Mouse (Mus musculus) spleen, postnatal 14 days (tissue): ENCODE data around the gene Coq8a.

ENCODE experiments used
- DNase-seq, 2 experiments: peaks; one replicate each; pipeline ENCODE4 v3.0.0; 2021 to 2022; ENCODE audit warnings: low spot score in 2 of 2

The Coq8a gene

DNA sequence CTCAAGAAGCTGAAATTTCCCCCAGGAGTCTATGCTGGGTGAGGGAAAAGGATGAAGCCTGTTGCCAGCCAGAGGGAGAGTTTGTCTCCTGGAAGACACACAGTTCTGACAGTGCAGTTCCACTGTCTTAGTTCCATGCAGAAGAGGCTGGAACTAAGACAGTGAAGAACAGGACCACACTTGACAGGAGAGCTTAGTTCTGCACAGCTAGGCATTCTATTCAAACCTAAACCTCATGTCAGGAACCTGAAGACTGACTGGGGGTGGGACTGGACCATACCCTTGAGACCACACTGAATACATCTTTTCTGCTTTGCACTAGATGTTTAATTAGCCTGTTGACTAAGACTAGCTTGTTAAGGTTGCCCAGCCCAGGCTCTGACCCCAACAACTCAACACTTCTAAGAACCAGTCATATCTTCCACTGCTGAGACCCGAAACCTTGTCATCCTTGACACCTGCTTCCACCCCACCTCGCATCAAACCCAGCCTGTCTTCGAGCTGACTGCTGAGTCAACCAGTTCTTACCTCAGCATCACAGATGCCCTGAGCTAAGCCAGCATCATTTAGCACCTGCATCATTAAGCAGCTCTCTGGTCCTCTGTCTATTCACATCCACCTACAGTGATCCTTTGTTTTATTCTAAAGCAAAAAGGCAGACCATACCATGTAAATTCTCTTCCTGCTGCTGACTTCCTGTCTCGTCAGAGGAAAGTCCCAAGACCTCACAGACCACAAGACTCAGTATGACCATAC, at the start of gene Coq8a:
Gene Coq8a, minus strand, starts transcription at position 644 of the 756 bp plus-strand sequence.
- DNase-seq: no peak

DNA sequence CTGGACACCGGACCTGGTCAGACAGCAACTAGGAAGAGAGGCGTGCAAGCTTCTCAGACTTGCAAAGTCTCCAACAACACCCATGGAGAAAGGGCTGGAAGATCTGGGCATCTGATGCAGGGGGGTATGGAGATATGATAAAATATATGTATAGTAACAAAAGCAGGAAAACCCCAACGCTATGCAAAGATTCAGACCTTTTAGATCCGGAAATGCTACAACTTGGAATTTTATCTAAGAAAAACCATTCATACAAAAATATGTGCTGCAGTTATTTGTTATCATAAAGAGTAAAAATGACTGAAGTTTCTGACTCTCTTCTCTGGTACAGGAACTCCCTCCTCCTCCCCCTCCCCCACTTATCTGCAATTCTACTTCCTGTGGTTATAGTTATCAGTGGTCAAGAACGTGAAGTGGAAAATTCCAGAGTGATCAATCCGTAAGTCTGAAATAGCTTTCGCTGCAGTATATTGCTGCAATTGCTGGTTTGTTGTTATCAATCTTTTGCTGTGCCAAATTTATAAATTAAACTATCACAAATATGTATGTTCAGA, 49.3 kb upstream of the Coq8a start:
- no peak for DNase-seq

DNA sequence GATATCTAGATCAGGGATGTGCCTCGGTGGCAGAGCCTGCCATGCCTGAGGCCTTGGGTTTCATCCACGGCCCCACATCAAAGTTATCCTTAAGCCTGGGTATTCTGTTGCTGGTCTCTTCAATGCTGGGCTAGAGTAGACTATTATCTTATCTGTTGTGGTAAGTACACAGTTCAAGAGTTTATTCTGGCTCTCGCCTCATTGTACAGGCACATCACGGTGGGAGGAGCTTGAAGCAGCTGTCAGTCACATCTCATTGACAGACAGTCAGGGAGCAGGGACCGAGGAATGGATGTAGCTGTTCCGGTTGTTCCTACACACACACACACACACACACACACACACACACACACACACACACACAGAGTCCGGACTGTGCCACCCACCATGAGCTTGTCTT, 48.5 kb upstream of the Coq8a start:
- no peak for DNase-seq

DNA sequence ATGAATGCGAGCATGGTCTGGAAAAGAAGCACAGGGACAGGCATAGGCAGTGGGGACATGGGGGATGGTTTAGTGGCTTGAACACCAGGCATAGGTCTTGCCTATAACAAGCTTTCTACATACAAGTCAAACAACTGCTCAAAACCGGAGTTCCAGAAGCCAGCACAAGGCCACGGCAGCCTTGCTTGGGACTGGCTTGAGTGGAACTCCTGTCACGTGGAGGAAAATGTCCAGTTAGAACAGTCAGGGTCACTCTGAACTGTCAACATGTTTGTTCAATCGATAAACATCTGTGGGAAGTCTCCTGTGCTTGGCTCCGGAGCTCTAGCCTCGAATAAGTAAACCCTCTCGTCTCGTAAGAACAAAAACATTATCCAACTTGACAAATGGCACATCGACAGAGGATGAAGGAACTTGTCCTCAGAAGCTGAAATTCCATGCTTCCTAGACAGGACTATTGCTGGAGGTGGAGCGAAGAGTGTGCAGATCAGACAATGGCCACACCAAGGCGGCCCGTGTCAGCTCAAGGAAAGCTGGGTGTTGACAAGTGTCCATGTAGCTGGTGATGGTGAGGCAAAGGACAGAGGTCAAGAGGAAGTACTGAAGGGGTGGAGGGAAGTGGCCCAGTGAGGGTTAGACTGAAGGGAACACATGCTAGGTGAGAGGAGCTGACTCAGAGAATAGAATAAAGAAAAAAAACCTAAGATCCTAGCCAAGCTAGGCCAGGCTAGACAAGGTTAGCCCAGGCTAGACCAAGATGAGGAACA, 46.5 kb upstream of the Coq8a start:
- DNase-seq: no peak

DNA sequence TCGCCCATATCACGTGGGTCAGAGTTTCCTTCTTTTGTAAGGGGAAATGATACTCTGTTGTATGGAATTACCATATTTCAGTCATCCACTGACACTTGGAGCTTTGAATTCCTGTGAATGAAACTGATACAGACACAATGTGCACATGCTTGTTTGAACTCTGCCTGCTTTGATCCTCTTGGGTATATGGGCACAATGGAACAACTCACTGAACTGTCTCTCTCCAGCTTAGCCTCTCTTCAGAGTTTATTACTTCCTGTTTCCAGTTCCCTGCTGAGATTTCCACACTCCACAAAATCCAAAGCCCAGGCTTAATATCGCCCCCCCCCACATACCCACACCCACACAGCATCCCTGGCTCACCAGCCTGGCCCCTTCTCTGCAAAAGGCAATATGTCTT, 32.3 kb upstream of the Coq8a start:
- DNase-seq: no peak

DNA sequence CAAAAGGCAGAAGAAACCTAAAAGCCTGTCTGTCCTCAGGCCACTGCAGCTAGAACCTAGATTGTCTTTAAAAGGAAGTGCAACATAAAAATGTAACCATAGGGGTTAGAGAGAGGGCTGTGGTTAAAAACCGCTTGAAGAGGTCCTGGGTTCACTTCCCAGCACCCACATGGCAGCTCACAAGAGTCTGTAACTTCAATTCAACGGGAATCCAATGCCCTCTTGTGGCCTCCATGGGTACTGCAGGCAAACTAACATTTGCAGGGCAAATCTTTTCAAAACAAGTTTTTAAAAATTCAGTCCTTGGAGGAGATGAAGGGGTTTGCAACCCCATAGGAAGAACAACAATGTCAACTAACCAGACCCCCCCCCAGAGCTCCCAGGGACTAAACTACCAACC, 31.2 kb upstream of the Coq8a start:
- peak in 1 of 2 experiments; percentile 25 for DNase-seq

DNA sequence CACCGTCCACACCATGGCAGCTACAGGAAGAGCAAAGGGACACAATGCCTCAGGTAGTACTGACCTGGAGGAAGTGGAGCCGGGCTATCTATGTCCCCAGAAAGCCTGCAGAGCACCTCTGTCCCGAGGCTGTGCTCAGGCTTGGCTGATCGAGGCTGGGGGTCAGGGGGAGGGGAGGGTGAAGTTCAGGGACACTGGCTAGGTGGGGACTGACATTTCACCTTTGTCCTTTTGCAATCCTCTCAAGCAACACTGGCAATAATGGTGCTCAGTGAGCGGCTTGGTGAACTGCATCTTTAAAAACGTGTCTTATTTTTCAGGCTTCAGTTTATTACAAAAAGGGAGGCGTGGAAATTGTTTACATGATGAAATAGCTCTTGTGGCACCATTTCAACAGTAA, 30.5 kb upstream of the Coq8a start:
- DNase-seq: no peak

DNA sequence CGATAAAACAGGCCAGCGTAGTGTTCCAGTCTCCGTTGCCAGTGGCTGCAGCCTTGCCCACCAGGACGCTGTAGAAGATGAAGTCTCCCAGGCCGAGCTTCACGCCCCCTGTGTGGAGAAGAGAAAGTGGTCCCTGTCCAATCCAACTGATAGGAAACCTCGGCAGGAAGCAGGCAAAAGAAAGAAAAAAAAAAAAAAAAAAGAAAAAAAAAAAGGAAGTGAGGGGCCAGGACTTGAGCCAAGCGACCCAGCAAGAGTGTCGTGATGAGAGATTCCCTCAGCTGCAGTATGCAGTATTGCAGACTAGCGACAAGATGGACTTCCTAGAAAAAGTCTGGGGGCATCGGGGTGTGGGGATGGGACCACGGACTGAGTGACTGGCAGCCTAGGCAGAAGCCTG, 29.5 kb upstream of the Coq8a start:
- DNase-seq: no peak

DNA sequence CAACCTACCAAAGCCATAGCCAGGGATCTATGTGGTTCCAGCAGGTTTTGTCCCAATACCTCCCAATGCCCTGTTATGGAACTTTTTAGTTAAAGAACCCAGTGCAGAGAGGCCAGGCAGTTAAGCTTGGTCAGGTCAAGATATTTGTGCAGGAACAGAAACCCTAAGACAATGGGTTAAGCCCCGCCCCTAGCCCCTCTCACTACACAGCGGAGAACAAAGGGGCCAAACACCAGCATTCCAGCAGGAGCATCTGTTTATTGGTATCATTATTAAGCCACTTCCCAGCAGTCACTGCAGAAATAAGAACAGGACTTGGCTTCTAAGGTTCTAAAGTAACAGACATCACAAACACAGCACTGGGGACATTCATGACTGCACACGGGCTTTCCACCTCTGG, 27.4 kb upstream of the Coq8a start:
- DNase-seq: no peak

DNA sequence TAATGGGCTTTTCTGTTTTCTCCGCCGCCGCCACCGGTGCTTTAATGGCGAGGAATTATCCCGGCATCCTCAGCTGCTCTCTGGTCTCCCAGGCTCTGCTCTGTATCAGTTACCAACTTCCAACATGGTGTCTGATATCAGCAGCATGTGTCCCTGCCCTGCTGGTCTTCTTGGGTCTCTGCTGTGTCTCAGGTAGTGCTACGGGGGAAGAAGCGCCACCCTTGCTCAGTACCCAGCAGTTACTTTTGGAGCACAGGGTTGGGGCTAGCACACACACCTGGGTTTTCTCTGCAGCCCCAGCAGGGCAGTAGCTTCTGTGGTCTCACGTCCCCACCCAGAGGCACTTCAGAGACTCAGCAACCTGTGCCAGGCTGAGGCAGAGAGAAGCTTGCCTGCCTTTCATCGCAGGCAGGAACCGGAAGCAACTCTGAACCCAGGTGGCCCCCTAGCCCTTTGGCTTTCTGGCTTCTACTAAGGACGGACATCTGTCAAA, 26.9 kb upstream of the Coq8a start:
- peak in 1 of 2 experiments; percentile 27 for DNase-seq

DNA sequence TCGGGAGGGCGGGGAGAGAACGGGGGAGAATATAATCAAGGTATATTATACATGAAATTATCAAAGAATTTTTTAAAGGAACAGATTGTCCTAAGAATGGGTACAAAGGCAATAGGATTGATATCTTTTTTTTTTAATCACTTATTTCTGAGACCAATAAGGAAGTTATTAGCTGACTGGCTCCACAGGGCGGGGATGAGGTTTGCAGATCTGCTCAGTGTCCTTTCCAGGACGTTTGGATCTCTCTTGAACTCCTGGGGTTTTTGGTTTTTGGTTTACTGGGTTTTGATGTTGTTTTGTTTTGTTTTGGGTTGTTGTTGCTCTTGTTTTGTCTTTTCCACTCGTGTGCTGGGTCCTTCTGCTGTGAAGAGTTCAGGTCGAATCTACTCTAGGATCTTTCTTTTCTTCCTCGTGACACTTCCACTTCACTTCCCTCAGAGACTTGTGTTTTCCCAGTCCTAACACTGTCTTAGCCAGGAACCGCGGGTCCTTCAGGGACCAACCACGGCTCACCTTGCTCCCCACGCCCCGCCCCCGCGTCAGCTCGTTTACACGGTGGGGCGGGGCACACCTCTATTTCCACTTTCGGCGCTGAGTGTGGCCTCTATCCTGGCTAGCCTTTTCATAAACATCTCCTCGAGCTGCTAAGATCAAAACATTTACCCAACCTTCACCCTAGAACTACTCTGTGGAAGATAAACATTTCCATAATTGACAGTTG, 26.3 kb upstream of the Coq8a start:
- peak; percentile 49 to 61 for DNase-seq

DNA sequence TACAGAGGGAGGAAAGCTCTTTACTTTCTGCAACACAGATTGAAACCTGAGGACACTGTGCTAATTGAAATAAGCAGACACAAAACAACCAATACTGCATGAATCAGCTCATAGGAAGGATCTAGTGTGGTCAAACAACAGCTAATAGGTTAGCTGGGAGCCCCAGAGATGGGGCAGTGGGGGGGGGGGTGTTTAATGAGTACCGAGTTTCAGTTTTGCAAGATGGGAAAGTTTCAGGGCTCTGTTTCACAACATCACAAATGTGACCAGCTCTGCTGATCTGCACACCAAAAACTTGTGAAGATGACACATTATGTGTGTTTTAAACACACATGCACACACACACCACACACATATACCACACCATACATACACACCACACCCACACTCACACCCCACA, 22.6 kb upstream of the Coq8a start:
- no peak for DNase-seq

DNA sequence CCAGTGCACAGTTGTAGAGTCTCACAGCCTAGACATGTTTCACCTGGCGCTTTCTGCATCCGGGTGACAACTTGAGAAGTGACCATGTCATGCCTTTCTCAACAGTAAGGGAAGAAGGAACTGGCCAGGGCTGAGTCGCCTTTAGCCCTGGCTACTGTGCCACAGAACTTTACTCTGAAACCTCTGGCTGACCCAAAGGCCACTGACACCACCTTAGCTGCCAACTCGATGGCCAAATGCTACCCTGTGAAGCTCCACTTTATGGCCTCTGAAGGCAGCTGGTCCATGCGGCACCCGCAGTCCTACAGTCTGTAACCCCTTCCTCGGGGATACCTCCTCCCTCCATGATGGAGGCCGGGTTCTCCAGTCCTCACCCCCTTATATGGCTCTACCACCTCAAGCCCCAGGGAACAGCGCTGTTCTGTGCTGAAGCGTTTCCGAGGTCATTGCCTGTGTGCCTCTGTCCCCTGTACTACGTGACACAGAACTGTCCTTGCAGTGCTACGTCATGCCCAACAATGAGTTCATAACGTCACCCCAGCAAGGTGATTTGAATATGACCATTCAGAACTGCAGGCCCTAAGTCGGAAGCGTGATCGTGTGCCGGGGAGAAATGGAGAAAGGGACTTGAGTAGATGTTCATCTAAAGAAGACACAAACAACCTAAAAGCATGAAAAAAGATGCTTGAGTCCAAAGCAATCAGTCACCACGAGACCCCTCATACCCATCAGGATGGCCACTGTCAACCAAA, 21.6 kb upstream of the Coq8a start:
- DNase-seq: no peak

DNA sequence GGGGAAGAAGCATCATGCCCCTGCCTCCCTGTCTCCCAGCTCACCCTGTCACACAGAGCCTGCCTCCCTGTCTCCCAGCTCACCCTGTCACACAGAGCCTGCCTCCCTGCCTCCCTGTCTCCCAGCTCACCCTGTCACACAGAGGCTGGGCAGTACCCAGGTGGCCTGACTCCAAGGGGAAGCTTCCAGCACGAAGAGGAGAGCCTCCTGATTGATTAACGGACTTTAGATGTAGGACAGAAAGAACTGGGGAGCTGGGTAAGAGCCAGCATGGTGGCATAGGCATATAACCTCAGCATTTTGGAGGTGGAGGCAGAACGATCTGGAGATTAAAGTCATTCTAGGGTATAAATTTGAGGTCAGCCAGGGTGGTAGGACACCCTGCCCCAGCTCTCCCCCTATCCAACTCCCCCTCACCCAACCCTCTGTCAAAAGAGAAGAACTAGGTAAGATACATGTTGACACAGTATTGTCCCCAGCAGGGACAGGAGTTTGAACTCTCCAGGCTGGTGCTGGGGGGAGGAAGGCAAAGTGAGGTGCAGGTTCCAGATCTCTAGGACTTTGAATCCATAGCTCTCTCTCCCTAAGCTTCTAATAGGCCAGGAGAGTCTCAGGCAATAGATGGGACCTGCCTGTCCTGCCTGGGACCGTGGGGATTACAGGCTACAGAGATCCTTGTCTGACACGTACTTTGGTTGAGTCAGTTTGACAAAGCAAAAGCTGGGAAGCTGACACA, 17.3 kb upstream of the Coq8a start:
- DNase-seq: no peak

DNA sequence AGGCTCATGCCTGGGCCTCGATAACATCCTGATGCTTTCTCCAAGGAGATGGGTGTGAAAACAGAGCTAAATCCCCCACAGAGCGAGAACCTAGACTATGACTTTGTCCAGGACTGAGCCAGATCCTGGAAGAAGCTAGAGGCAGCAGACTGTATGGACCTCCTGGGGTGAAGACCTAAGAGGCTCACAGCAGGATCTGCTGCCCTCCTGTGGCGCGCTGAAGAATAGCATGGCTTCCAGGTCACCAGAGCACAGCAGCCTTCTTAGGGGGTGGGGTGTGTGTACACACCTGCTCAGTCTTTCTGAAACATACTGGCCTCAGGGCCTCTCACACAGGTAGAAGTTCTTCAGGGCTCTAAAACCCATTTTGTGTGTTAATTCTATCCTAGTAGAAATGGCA, 15.6 kb upstream of the Coq8a start:
- peak; percentile 26 to 63 for DNase-seq

DNA sequence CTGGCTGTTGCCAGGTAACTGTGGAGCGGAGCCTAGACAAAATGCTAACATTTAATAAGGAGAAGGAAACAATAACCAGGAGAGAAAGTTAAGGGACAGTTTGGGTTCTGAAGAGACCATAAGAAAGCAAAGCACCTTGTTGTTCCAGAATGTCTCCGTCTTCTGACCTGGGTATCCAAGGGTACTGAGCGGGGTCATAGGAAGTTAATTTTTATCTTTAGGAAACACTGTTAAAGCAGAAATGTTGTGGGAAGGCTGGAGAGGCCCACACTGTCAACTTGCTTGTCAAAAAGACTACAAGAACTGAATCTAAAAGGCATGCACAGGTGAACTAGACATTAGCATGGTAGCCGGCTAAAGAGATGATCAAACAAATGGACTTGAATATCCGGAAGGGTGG, 13.5 kb upstream of the Coq8a start:
- DNase-seq: no peak

DNA sequence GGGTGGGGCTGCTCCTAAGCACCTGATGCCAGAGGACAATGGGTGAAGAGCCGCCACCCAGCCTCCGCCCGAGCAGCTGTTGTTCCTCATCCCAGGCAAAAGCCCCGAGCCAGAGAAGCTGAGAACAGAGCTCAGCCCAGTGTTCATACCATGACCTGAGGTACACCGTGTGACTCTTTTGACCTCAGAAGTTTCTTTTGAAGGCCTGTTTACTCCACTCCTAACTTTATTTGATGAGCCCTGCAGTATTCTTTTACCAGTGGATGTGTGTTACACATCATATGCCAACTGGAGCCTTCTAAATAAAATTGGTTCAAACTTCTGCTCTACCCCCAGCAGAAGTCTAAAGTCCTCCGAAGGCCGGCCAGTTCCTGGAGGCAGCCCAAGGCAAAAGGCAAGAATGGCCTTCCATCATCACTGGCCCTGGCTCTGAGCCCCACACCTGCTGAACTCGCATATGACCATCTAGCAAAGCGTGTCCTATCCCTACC, 11.4 kb upstream of the Coq8a start:
- no peak for DNase-seq

DNA sequence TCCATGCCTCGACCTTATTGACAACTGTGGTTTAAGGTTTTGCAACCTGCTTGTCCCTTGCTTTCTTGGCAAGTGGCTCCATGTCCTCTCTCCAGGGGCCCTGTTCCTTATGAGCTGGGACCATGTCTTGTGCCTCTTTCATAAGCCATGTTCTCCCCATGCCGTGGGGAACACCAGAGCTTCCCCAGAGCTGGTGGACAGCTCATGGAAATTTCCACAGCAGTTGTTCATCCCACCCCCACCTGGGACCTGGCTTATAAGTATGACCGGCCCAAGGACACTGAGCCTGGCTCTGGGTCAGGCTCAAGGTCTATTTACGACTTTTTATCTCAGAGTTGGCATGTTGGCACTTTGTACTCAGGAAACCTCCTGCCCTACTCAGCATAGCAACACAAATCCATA, 10.6 kb upstream of the Coq8a start:
- DNase-seq: no peak

DNA sequence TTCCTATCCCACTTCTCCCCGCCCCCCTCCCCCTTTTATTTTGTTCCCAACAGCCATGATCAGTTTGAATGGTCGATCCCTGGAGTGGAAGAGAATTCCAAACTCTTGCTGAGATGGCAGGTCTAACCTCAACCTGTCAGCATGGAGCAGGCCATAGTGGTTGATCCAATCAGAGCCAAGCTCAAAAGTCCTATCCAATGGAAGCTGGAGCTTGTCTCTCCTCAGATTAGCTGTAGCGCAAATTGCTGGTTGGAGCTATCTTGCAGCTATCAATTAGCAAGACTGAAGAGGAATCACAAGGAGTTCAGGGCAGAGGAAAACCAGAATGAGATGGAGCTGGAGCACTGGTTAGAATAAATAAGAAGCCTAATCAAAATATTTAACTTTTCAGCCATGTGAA, 9.0 kb upstream of the Coq8a start:
- no peak for DNase-seq

DNA sequence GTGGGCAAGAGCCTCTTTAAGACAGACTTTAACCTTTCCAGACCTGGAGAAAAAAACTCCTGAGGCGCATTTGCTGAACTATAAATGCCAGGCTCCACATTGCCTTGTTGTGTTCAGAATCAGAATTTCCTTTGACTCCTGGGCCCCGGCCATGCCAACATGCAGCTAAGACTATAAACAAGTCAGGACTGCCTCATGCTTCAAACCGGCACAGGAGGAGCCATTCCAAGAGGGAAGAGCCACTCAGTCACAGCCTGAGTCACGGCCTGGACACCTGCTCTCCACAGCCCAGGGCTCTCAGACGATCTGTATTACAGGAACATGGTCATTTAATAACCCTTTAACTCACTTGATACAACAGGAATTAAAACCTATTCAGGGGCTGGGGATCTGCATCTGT, 1.3 kb upstream of the Coq8a start:
- DNase-seq: no peak

DNA sequence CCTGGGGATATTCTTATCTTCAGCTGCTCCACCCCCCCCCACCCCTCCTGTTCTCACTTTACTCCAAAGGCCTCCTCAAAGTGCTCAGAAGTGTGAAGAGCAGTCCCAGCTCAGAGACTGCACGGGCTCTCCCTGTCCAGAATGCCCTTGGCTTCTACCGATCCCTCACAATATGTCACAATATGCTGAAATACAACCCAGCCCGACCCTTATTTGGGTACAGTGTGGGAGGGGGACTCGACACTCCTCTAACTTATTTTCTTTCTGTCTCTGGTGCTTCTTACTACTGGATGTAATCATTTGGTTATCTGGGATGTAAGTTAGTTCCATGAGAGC, 281 bp upstream of the Coq8a start:
- no peak for DNase-seq
